Mouse (Mus musculus) monocyte, adult 5-6 weeks (primary cell): ENCODE data around the gene Cdh24. TPM values are rescaled to one million over a fixed set of nuclear protein-coding genes. Genes with fewer than 3 reads are reported as not detected.

ENCODE experiments used
- ATAC-seq: fragments of 153-309, 156-312 bp; replicated peaks from 2 replicates; pipeline ENCODE4 v1.8.0; 2017; ENCODE audit warnings: mild to moderate bottlenecking; ENCODE audit not compliant: low TSS enrichment, insufficient number of reproducible peaks, severe bottlenecking, poor library complexity, low FRiP score
- total RNA-seq: library from RNA; stranded (forward); fragments of 200-1000, 200-491, 200-594 nt; gene quantifications from 3 replicates; pipeline ENCODE4 v1.2.3, GENCODE M21; 2017

Gene Cdh24
- total RNA-seq: 0.48 to 2.6 TPM in 2 of 3 replicates, not detected in the other

DNA sequence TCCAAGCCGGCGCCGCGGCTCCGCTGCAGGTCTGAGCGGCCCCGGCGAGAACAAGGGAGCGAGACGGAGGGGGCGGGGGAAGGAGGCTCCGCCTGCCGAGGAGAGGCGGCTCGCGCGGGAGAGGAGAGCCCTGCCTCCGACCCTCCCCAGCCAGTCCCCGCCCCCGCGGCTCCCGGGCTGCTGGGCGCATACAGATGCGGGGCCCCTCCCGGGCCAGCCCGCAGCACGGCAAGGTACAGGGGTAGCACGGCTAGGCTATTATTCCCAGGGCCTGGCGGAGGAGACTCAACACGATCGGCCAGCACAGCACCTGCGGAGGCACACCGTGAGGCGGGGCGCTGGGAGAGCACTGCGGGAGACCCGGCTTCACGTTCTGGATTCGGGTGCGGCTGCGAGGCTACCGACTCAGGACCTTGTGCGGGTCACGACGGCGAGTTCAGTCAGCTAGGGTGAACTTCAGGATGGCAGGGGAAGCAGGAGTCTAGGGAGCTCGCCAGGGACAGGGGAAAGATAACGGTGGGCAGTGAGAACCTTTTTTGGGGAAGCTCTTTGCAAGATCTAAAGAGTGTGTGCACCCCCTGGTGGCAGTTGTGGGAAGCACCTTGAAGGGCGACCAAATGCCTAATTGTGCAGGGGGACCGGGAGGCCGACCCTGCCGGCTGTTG lies at the start of gene Cdh24:
TSS of gene Cdh24 (minus strand) at position 60 of the 665 bp plus-strand sequence.
- peak; percentile 54 for ATAC-seq

DNA sequence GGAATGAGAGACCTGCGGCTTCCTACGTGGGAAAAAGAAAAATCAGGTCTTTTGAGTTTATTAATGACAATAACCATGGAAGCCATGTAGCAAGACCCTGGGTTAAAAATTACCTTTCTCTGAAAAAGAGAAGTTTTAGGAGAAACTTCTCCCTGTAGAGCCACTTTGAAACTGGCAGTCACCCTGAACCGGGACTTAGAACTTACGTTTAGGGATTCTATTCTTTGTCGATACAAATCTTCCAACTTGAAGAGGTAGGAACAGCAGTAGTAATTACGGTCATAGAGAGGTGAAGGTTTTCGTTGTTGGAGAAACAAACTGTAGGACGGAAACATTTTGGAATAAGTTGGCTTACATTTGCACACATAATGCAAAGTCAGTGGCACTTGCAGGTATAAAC lies 46.1 kb upstream of the Cdh24 start:
- ATAC-seq: no peak

DNA sequence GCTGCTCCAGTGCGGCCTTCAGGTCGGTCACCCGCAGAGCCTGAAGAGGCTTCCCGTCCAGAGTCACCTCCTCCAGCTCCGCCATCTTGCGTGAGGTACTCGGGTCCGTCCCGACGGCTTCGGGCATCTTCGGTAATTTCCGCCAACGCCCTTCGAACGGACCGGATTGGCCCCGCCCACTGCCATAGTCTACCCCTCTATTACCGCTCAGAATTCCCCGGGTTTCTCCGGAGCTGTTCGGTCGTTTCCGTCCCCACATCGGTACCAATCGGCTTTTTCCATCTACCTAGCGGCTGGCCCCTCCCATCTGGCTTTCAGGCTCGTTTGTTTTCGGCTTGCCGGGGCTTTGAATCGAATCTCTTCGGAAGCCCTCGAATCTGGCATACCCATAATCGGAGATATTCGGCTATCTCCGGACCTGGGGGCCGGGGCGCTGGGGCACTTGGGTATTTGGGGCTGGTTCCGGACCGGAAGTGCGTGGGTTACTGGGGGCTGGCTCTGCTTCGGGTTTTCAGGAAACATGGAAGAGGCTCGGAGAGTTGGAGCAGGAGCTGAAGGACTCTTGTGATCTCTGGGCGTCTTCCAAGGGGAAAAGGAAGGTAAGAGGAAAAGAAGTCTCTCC lies 45.5 kb upstream of the Cdh24 start, which contains the start of gene Acin1:
TSS of gene Acin1 (minus strand) at position 410 of the 622 bp plus-strand sequence.
- peak; percentile 95 for ATAC-seq

DNA sequence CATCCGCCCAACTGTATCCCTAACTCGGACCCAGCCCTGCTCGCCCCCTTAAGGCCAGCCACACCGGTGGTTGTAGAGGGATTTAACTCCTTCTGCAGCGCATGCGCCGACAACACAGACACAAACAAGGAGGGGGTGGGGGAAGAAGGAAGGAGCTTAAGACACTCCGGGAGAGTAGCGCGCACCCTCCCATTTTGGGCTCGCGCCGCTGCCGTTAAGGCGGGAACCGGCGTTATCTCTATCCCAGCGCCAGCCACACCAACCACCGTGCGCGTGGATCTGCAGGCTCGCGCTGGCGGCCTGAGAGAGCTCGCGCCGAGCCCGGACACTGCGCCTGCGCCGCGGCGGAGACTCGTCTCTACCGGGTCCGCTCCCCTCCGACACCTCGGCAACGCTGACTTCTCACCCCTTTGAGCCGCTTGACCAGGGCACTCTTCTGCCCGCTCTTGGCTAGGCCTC lies 44.9 kb upstream of the Cdh24 start, which contains the start of gene 1700123O20Rik:
TSS of gene 1700123O20Rik (plus strand) at position 154 of the 459 bp plus-strand sequence.
- peak; percentile 45; the same call in 1 of the 2 replicates for ATAC-seq

DNA sequence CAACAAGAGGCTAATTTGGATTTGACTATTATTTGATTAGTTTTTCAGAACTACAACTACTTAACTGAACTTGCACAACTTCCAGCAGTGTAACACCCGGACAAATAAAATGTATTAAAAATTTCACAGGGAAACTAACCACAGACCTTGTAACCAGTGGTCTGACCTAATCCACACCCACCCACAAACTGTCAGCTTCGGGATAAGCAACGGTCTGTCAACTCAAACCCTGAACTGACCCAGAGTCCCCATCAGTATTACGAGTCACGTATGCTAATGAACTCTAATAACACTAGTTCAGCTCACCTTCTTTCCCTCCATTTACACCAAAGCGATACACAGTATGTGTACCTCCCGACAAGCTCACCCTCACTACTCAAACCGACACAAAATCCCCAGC lies 44.3 kb upstream of the Cdh24 start:
- no peak for ATAC-seq

DNA sequence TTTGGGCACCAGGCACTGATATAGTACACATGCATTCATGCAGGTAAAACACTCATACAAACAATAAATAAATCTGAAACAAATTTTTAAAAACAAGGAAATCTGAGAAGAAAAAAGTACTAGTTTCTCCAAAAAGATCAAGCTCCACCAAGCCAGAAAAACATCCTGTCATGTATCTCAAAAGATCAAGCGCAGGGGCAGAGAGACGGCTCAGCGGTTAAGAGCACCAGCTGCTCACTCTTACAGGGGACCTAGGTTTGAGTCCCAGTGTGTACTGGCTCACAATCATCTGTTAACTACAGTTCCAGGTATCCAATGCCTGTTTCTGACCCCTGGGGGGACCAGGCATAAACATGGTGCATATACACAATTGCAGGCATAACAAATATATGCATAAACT lies 41.2 kb upstream of the Cdh24 start:
- ATAC-seq: no peak

DNA sequence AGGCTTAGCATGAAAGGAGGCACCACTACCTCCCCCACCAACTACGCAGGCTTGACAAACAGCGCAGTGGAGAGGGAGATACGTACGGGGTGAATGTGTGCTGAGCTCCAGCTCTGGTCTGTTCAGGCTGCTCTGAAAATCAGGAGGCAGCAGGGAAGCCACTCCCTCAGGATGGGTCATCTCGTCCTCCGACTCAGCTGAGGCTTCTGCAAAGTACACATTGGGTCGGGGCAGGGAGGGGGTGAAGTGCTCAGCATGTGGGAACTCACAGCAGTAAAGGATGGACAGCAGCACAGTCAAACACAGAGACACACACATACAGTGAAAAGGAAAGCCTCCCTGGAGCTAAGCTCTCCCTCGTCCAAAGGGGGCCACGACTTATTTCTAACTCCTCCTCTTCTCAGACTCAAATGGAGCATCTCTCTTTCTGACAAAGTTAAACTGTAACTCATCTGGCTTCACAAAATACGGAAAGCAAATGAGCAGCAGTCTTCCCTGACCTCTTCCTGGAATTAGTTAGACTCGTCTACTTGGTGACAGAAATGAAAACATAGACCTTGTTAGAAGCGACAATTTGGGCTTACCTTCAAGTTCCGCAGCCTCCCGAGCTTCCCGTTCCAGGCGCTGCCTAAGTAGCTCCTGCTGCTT lies 37.6 kb upstream of the Cdh24 start:
- ATAC-seq: no peak

DNA sequence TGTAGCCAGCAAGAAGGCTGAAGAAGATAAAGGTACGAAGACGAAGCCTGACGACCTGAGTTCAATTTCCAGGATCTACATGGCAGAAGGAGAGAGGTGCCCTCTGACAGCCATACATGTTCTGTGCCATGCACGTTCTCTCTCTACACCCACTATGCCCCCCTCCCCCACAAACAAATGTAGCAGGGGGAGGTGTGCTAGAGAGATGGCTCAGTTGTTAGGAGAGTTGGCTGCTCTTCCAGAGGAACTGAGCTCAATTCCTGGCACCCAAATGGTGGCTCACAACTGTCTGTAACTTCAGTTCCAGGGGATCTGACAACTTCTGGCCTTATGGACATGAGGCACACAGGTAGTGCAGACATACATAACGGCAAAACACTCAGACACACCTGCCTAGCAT lies 35.1 kb upstream of the Cdh24 start:
- ATAC-seq: no peak

DNA sequence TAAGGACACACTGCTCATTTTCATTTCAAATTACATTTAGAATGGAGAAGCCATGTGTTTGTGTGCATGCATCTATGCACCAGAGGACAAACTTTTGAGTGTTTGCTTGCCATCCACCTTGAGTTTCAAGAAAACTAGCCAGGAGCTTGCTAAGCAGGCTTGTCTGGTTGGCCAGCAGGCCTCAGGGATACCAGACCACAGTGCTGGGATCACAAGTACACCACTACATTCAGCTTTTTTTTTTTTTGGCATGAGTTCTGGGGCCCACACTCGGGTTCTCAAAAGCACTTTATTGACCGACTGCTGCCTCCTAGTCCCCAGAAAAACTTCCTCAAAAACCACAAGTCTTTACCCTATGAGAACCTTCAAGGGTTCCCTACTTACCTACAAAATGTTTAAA lies 33.2 kb upstream of the Cdh24 start:
- no peak for ATAC-seq

DNA sequence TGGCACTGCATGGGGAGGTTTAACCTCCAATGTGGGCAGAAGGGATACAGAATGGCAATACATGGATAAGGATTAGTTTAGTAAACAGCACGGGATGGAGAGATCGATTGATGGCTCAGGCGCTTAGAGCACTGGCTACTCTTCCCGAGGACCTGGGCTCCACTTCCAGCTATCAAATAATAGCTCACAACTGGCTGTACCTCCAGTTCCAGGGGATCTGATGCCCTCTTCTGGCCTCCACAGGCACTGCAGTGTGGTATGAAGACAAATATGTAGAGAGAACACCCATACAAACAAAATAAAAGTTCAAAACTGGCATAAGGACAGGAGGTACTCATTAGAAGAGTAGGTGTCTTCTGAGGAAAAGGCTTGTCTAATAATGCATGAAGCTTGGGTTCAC lies 28.2 kb upstream of the Cdh24 start:
- no peak for ATAC-seq

DNA sequence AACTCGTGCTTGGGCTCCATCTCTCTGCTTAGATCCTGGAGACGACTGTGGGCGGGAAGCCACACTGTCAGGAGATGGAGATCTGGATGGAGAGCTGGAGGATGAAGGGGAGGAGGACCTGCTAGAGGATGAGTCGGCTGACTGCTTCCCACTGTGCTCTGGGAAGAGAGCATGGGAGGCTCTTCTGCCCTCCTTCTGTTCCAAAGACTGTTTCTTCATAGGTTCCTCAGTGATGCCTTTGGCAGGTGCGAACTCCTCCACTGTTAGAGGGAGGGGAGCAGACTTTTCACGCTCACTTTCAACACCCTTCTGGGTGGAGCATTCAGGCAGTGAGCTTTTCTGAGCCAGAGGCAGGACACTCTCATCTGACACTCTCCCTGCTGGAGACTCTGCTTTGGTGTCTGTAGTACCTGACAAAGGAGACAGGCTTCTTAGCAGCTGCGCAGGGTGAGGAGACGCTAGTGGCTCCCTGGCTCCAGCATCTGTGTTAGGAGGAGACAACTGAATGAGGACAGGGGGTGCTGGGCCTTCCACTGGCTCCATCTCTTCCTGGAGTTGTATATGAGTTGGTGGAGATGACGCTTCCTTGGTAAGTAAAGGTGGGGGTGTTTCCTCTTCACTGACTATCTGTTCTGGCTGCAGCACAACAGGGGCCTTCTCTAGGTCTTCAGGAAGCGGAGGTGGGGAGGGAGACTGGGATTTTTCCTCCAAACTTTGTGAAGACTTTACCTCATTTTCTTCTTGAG lies 23.5 kb upstream of the Cdh24 start:
- 0 out of 2 replicates have a peak, but pooled peaks have one; percentile 31 for ATAC-seq

DNA sequence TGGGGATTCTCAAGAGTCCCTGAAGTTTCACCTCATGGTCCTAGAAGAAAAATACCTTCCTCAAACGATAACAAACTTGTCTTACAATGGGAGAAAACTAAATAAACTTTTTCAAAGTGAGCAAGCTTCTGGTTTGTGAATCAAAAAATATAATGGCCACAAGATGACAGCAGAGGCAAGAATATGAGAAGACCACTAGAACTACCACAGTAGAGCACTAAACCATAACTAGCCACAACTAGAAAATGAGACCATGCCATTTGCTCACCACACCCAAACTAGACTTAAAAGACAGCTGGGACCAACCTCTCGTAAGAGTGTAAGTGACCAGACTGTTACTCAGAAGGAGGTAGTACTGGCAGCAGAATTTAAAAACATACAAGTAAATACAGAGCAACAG lies 18.8 kb upstream of the Cdh24 start:
- ATAC-seq: no peak

DNA sequence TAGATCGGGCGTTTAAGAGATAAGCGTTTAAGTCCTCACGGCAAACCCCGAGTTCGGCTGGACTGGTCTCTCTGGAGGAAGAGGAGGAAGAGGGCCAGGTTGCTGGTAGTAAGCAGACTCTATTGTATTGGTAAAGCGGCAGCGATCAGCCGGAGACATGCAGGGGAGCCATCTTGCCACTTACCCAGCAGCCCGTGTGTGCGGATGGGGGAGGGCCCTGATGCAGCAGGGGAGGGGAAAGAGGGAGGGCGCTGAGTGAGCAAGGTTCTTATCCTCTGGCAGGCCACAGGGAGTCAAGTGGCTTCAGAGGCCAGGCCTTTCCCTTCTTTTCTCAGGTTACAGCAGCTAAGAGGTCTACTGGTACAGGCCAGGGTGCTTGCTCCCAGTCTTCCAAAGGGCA lies 12.3 kb upstream of the Cdh24 start:
- ATAC-seq: peak; percentile 91

DNA sequence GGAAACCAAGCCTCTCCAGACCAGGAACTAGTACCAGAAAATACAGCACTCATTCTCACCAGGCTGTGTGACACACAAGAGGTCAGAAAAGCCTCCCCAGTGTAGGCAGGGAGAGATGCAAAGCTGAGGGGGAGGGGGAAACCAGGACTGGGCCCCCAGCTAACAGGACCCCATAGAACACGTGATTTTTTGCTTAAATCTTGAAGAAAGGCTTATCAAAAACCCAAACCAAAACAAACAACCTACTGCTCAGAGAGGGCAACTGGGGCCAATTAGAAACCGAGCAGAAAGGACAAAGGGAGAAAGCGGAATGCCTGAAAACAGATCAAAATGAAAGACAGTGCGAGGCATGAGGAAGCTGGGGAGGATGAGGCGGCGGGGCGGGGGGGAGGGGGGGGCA lies 11.6 kb upstream of the Cdh24 start:
- no peak for ATAC-seq

DNA sequence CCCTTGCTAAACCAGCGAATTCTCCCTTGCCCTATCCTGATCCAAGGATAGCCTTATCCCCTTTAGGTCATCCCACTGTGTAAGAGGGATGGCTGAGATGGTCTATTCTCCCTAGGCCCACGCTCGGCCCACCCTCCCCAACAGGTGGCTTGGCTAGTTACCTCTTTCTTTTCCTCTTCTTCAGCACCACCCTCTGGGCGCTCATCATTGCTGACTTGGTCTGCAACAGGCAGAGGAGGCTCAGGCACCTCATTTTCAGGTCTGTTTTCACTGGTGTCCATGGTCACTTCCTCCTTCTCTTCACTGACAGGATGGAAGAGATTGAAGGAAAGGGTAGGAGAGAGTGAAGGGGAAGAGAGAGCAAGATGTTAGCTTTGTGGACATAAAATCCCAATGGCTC lies 10.4 kb upstream of the Cdh24 start:
- no peak for ATAC-seq

DNA sequence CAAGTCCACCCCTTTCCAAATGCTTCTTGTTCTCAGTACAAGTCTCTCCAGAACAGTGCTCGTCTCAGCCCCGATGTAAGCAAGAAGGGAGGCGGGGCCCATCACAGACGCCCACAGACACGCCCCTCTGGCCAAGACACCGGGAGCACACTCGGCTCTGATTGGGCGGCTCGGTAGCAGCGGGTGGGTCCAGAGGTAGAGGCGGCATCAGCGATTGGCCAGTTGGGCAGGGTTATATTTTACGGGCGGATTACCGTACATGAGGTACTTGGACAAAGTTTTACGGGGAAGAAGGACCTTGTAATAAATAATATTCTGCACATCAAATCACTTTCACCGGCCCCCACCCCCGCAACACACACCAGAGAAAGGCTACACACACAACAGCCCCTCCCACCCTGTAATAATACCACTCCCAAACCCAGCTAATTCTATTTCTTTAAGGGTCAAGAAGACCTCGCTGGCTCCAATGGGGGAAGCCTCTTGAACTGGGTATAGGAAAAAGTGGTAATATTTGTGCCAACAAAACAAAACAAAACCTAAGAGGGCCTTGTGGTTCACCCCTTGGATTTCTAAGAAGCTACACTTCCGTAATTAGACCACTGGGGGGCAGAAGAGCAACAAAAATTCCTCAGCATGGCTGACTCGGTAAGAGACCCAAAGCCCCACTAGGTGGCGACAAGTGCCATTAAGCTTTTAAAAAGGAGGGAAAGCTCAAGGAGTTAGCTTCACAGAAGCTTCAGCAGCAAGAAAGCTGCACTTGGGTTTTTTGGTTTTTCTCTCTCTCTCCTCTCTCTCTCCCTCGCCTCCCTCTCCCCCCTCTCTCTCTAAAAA lies 9.7 kb upstream of the Cdh24 start:
- ATAC-seq: peak; percentile 73

DNA sequence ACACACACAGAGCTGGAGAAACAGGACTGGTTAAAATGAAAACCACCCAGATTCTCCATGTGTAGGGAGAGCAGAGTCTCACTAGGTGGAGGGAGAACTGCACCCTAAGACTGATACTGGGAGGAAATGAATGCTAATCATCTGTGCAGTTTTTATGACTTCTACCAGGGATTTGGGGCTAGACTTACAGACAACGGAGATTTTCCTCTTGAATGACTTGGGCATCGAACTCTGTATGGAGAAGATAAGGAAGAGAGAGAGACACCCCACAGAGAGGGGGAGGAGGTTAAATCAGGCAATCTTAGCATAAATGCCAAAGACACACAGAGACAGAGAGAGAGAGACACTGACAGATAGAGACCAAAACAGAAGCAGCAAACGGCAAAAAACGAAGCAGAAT lies 6.7 kb upstream of the Cdh24 start:
- ATAC-seq: no peak

DNA sequence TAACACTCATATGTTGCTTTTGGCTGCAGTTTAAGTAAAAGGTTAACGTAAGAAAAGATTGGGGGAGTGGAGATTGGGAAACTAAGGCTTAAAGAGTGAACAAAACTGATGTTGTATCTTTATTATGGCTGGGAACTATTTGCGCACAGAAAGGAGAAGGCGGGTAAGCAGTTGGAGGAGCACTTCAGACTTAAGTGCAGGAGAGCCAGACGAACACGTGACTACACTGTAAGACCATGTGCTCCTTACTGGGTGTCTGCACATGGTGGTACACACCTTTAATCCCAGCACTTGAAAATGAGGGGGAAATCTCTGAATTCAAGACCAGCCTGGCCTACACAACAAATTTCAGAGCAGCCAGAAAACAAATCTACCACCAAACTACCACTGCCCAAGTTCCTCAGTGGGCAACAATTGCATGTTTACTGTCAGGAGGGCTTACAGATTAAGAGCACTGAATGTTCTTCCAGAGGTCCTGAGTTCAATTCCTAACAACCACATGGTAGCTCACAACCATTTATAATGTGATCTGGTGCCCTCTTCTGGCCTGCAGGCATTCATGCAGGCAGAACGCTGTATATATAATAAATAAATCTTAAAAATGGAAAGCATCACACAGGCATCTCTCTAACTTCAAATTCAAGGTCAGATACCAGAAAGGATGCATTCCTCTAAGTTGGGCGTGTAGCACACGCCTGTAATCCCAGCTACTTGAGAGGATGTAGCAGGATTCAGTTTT lies 5.9 kb upstream of the Cdh24 start:
- ATAC-seq: no peak
